Mouse (Mus musculus): Measurements from ENCODE around the gene Rimklb.

DNA sequence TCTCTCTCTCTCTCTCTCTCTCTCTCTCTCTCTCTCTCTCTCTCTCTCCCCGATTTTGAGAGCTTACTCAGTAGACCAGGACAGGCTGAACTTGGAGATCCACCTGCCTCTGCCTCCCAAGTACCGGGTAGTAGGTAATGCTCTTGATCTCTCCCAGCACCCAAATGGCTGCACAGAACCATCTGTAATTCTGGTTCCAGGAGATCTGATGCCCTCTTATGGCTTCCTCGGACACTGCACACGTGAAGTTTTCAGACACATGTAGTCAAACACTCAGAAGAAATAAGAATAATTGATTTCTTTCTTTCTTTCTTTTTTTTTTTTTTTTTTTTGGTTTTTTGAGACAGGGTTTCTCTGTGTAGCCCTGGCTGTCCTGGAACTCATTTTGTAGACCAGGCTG lies 59.3 kb downstream of the Rimklb start:
- TF ChIP-seq POLR2A (IDR thresholded peaks at IDR 0.05; ENCODE audit: low read depth, low read length): no peak
- TF ChIP-seq CTCF (IDR thresholded peaks at IDR 0.05; ENCODE audit: extremely low read depth, insufficient read depth, insufficient read length, insufficient replicate concordance): no peak

All from spleen, adult 2 months (tissue).